Mouse (Mus musculus) forebrain, embryonic 11.5 days (tissue): ENCODE measurements around the gene Bbof1. TPM values are rescaled to one million over a fixed set of nuclear protein-coding genes. Genes with fewer than 3 reads are reported as not detected.

Experiments
- ATAC-seq: fragments of 200-750 bp; cut with Nextera tagmentation; replicated peaks from 2 replicates; pipeline ENCODE4 v1.8.0; 2017; ENCODE audit warnings: moderate TSS enrichment; ENCODE audit not compliant: low FRiP score
- DNase-seq: peaks from one replicate; pipeline ENCODE4 v3.0.0-alpha.2; 2017; ENCODE audit warnings: low spot score
- H3K27ac ChIP-seq: fragments of 300-500 bp; sonication (generic); 2 replicates; pipeline ENCODE4 v1.5.1; 2014; ENCODE audit warnings: low read depth, low read length
- H3K27me3 ChIP-seq: fragments of 300-500 bp; sonication (generic); 2 replicates; pipeline ENCODE4 v1.6.1; 2014; ENCODE audit warnings: mild to moderate bottlenecking, low read length, mixed read lengths; ENCODE audit not compliant: control insufficient read depth, insufficient read depth
- H3K36me3 ChIP-seq: fragments of 300-500 bp; sonication (generic); 2 replicates; pipeline ENCODE4 v1.6.1; 2014; ENCODE audit warnings: mild to moderate bottlenecking, low read length, moderate library complexity, mixed read lengths; ENCODE audit not compliant: control insufficient read depth, insufficient read depth
- H3K4me1 ChIP-seq: fragments of 300-500 bp; sonication (generic); replicated peaks from 2 replicates; pipeline ENCODE4 v1.6.1; 2014; ENCODE audit warnings: low read length, mixed read lengths; ENCODE audit not compliant: control insufficient read depth, insufficient read depth
- H3K4me2 ChIP-seq: fragments of 300-500 bp; sonication (generic); 2 replicates; pipeline ENCODE4 v1.6.1; 2014; ENCODE audit warnings: low read depth, mild to moderate bottlenecking, low read length, moderate library complexity, mixed read lengths; ENCODE audit not compliant: severe bottlenecking
- H3K4me3 ChIP-seq: fragments of 300-500 bp; sonication (generic); 2 replicates; pipeline ENCODE4 v1.5.1; 2014; ENCODE audit warnings: low read depth, low read length
- H3K9ac ChIP-seq: fragments of 300-500 bp; sonication (generic); 2 replicates; pipeline ENCODE4 v1.6.1; 2014; ENCODE audit warnings: low read length
- H3K9me3 ChIP-seq: fragments of 300-500 bp; sonication (generic); 2 replicates; pipeline ENCODE4 v1.6.1; 2016; ENCODE audit warnings: low read length, mixed read lengths; ENCODE audit not compliant: control insufficient read depth
- WGBS: fragments of 180-500 bp; shearing (Covaris S2); extraction: QIAGEN DNeasy Blood & Tissue Kit; methylation state at CpG from one replicate; pipeline ENCODE4 v1.1.7; 2014; 5-methylcytosine and 5-hydroxymethylcytosine counted together
- polyA plus RNA-seq: library from polyadenylated mRNA; unstranded; fragments of >200 nt; fragmentation: Nextera tagmentation; extraction: Ambion mirVana; gene quantifications from 2 replicates; pipeline ENCODE4 v1.2.1, GENCODE M21; 2014

Bbof1 gene
- polyA plus RNA-seq, 1 experiment from 2014 or later: 2.1 TPM

DNA sequence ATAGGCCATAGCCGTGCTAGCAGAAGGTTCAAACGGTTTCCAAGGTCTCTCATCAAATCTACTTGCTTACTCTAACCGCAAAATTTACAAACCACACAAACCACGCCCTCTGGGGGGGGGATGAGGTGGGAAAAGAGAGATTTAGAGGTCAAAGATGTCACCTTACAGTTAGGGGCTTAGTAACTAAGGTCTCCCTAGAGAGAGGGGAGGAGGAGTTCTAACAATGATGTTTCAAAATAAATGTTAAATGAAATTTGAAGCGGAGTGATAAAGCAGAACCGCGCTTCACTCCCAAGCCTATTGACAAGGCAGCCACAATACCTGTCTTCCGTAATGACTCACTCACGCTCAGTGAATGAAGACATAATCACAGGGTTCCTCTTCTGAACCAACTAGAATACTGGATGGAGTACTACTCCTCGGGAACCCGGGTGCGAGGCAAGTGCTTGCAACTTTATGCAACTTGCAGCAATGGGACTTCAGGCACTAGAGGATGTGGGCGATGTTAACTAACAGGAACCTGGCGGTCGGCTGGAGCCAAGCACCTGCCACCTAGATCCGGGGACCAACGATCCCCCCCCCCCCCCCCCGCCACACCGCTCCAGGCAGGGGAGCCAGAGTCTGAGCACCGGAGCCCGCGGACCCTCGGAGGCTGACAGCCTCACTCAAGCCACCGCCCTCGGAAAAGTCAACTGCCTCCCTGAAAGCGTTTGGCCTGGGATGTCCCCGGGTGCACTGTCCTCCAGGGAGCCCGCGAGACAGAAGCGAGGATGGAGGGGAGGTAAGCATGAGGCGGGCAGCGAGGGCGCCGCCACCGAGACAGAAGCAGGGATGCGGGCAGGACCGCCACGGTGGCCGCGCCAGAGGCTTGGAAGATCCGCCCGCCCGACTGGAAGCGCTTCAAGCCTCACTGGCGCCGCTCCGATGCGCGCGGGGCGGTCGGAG is 725 bp upstream of the Bbof1 start:
- H3K4me3 ChIP-seq: peak overlapping the region; percentile 72
- 2% methylated on average over 45 of the region's 52 CpGs for WGBS
- no peaks in the 10 kb centered on the region for H3K27me3 ChIP-seq
- peak overlapping the region; percentile 31; the same call in 1 of the 2 replicates for H3K27ac ChIP-seq
- no peaks in the 10 kb centered on the region; the same call in 1 of the 2 replicates for H3K9me3 ChIP-seq
- peak overlapping the region; percentile 96 for H3K4me2 ChIP-seq
- H3K9ac ChIP-seq: peak overlapping the region; percentile 82
- H3K4me1 ChIP-seq: 0 out of 2 replicates have a peak, but pooled peaks cover 4% of the 10 kb centered on the region
- no peaks in the 10 kb centered on the region for H3K36me3 ChIP-seq
- peak; percentile 73 for ATAC-seq
- DNase-seq: no peak

- H3K9ac ChIP-seq: peak within 1 kb of the TSS; percentile 72
- H3K4me1 ChIP-seq: peaks cover 6% of the 10 kb centered on the region; the same call in 1 of the 2 replicates
- H3K9me3 ChIP-seq: peaks cover 3% of the 10 kb centered on the region; the same call in 1 of the 2 replicates
- H3K36me3 ChIP-seq: no peaks in the 10 kb centered on the region; the same call in 1 of the 2 replicates
- DNase-seq (peak; percentile 91), ATAC-seq (peak; percentile 80)
- H3K4me2 ChIP-seq: peak within 1 kb of the TSS; percentile 73
- H3K4me3 ChIP-seq: peak within 1 kb of the TSS; percentile 52
- H3K27me3 ChIP-seq: no peaks in the 10 kb centered on the region
- no peak within 1 kb of the TSS for H3K27ac ChIP-seq
- 4% methylated on average over 50 of the region's 50 CpGs for WGBS
Observed at GRCm38 (mm10) chr12:84416834-84417604, 8.1 kb downstream of the Bbof1 start, which contains the start of gene Rnf113a2. Rnf113a2 (plus strand) TSS chr12:84417196.

DNA sequence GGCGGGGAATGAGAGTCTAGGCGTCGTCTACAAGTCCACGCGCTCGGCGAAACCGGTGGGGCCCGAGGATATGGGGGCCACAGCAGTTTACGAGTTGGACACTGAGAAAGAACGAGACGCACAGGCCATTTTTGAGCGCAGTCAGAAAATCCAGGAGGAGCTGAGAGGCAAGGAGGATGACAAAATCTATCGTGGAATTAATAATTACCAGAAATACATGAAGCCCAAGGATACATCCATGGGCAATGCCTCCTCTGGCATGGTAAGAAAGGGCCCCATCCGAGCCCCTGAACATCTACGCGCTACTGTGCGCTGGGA is 8.7 kb downstream of the Bbof1 start:
- no peaks in the 10 kb centered on the region; the same call in 1 of the 2 replicates for H3K36me3 ChIP-seq
- H3K4me1 ChIP-seq: peaks cover 6% of the 10 kb centered on the region; the same call in 1 of the 2 replicates
- 35% methylated on average over 18 of the region's 18 CpGs for WGBS
- H3K9me3 ChIP-seq: peaks cover 3% of the 10 kb centered on the region; the same call in 1 of the 2 replicates
- peak overlapping the region; percentile 73 for H3K4me2 ChIP-seq
- ATAC-seq: no peak
- H3K4me3 ChIP-seq: peak overlapping the region; percentile 52
- no peak for DNase-seq
- H3K27ac ChIP-seq: no peak overlapping the region
- H3K9ac ChIP-seq: peak overlapping the region; percentile 72
- H3K27me3 ChIP-seq: no peaks in the 10 kb centered on the region

- no peak overlapping the region for H3K4me2 ChIP-seq
- H3K36me3 ChIP-seq: no peaks in the 10 kb centered on the region
- no peak for ATAC-seq
- no peak for DNase-seq
- 61% methylated on average over 3 of the region's 3 CpGs for WGBS
- H3K9me3 ChIP-seq: no peaks in the 10 kb centered on the region
- no peak overlapping the region for H3K9ac ChIP-seq
- no peaks in the 10 kb centered on the region for H3K4me1 ChIP-seq
- no peak overlapping the region for H3K27ac ChIP-seq
- H3K27me3 ChIP-seq: no peaks in the 10 kb centered on the region
- H3K4me3 ChIP-seq: no peak overlapping the region
Observed at GRCm38 (mm10) chr12:84423990-84424389, 15.1 kb downstream of the Bbof1 start.

GRCm38 (mm10) chr12:84429825-84430224 is 21.0 kb downstream of the Bbof1 start:
- Histone ChIP-seq H3K9me3 (no peaks in the 10 kb centered on the region), H3K4me2 (no peak overlapping the region), H3K27ac (no peak overlapping the region), H3K4me1 (no peaks in the 10 kb centered on the region), H3K36me3 (no peaks in the 10 kb centered on the region), H3K27me3 (no peaks in the 10 kb centered on the region), H3K9ac (no peak overlapping the region), H3K4me3 (no peak overlapping the region)
- ATAC-seq (no peak), DNase-seq (no peak)
- 99% methylated on average over 2 of the region's 2 CpGs for WGBS

DNA sequence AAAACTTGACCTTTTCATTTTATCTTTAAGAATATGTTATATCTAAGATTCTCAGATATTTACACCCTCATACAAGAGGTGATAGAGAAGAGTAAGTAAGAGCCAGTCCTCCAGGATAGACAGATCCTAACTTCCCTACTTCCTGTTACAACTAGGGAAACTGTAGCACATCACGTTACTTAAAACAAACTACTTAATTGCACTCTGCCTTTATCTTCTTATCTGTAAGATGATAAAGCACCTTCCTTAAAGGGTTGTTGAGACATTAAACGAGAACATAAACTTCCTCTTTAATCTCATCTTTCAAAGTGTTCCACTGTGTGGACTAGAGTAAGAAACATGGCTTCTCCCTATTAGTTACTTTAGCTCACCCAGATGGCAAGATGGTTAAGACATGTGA is 29.8 kb downstream of the Bbof1 start:
- H3K4me3 ChIP-seq: no peak overlapping the region
- H3K36me3 ChIP-seq: no peaks in the 10 kb centered on the region
- no peaks in the 10 kb centered on the region for H3K4me1 ChIP-seq
- H3K9ac ChIP-seq: no peak overlapping the region
- no peaks in the 10 kb centered on the region for H3K9me3 ChIP-seq
- WGBS: 87% methylated on average over 2 of the region's 2 CpGs
- DNase-seq: no peak
- H3K4me2 ChIP-seq: no peak overlapping the region
- ATAC-seq: no peak
- H3K27me3 ChIP-seq: no peaks in the 10 kb centered on the region
- no peak overlapping the region for H3K27ac ChIP-seq

GRCm38 (mm10) chr12:84442526-84442925 is 33.7 kb downstream of the Bbof1 start:
- Histone ChIP-seq H3K9ac (no peak overlapping the region), H3K9me3 (no peaks in the 10 kb centered on the region), H3K4me2 (no peak overlapping the region), H3K36me3 (no peaks in the 10 kb centered on the region), H3K4me3 (no peak overlapping the region), H3K27ac (no peak overlapping the region), H3K4me1 (no peaks in the 10 kb centered on the region), H3K27me3 (no peaks in the 10 kb centered on the region)
- 79% methylated on average over 4 of the region's 4 CpGs for WGBS
- no peak for ATAC-seq
- no peak for DNase-seq

GRCm38 (mm10) chr12:84447386-84447785 is 38.5 kb downstream of the Bbof1 start:
- Histone ChIP-seq H3K4me1 (peaks cover 4% of the 10 kb centered on the region; the same call in 1 of the 2 replicates), H3K27ac (no peak overlapping the region), H3K4me3 (no peak overlapping the region), H3K9ac (no peak overlapping the region), H3K27me3 (no peaks in the 10 kb centered on the region; the same call in 1 of the 2 replicates), H3K36me3 (no peaks in the 10 kb centered on the region), H3K4me2 (no peak overlapping the region), H3K9me3 (no peaks in the 10 kb centered on the region)
- 81% methylated on average over 1 of the region's 1 CpGs for WGBS
- DNase-seq (no peak), ATAC-seq (no peak)
